Mouse (Mus musculus) layer of hippocampus, postnatal 36 days (tissue): ENCODE results near the gene Hoxb5. TPM values are rescaled to one million over a fixed set of nuclear protein-coding genes. Genes with fewer than 3 reads are reported as not detected.

Experiments
- DNase-seq, 2 experiments: peaks; one replicate each; pipeline ENCODE4 v3.0.0; 2022
- total RNA-seq, 2 experiments: library from RNA; stranded (reverse); gene quantifications; 2 replicates each; pipeline ENCODE4 v1.2.3; 2021

Gene Hoxb5
- total RNA-seq, 2 experiments from 2014 or later = not detected

GRCm38 (mm10) chr11:96341701-96342575, 38.8 kb downstream of the Hoxb5 start:
- no peak for DNase-seq

GRCm38 (mm10) chr11:96342576-96342930, 39.4 kb downstream of the Hoxb5 start:
- DNase-seq = no peak

GRCm38 (mm10) chr11:96343206-96343745, 40.1 kb downstream of the Hoxb5 start:
- no peak for DNase-seq

- DNase-seq = no peak
These were observed 41.1 kb downstream of the Hoxb5 start for GRCm38 (mm10) chr11:96344061-96344877.

GRCm38 (mm10) chr11:96344878-96345159, 41.7 kb downstream of the Hoxb5 start:
- DNase-seq = no peak

- DNase-seq = no peak
These were observed 42.2 kb downstream of the Hoxb5 start for GRCm38 (mm10) chr11:96345220-96345892.

GRCm38 (mm10) chr11:96345893-96346806, 43.0 kb downstream of the Hoxb5 start:
- DNase-seq = no peak

GRCm38 (mm10) chr11:96346916-96347520, 43.9 kb downstream of the Hoxb5 start:
- no peak for DNase-seq

GRCm38 (mm10) chr11:96347717-96348116, 44.6 kb downstream of the Hoxb5 start:
- no peak for DNase-seq

GRCm38 (mm10) chr11:96348141-96348928, 45.2 kb downstream of the Hoxb5 start:
- no peak for DNase-seq

GRCm38 (mm10) chr11:96348988-96349387, 45.9 kb downstream of the Hoxb5 start:
- DNase-seq = no peak

- DNase-seq = no peak
These were observed 46.6 kb downstream of the Hoxb5 start for GRCm38 (mm10) chr11:96349491-96350340.

- DNase-seq = no peak
These were observed 47.1 kb downstream of the Hoxb5 start, which contains the start of gene Hoxb2 for GRCm38 (mm10) chr11:96350341-96350624. Gene Hoxb2 (plus strand): TSS chr11:96350525.

- DNase-seq = no peak
These were observed 47.7 kb downstream of the Hoxb5 start for GRCm38 (mm10) chr11:96350791-96351190.

- DNase-seq = no peak
These were observed 48.2 kb downstream of the Hoxb5 start for GRCm38 (mm10) chr11:96351312-96351711.

GRCm38 (mm10) chr11:96351831-96352230, 48.7 kb downstream of the Hoxb5 start:
- no peak for DNase-seq

- DNase-seq = no peak
These were observed 49.8 kb downstream of the Hoxb5 start for GRCm38 (mm10) chr11:96352691-96353521.

- no peak for DNase-seq
These were observed 50.3 kb downstream of the Hoxb5 start for GRCm38 (mm10) chr11:96353522-96353841.

- no peak for DNase-seq
These were observed 50.8 kb downstream of the Hoxb5 start for GRCm38 (mm10) chr11:96353939-96354338.
